Mouse (Mus musculus) heart, embryonic 10.5 days (tissue): ENCODE measurements around the gene Rhox2e. TPM values are rescaled to one million over a fixed set of nuclear protein-coding genes. Genes with fewer than 3 reads are reported as not detected.
"Not testable (repeated sequence)": the region's sequence is repeated elsewhere in the genome, so short reads cannot be mapped to it uniquely, and the experiment has no call there.

ENCODE experiments used
- DNase-seq: peaks from one replicate; pipeline ENCODE4 v3.0.0-alpha.2; 2017; ENCODE audit warnings: low spot score
- H3K27ac ChIP-seq: fragments of 300-500 bp; sonication (generic); 2 replicates; pipeline ENCODE4 v1.5.1; 2016; ENCODE audit warnings: mild to moderate bottlenecking
- H3K27me3 ChIP-seq: fragments of 300-500 bp; sonication (generic); 2 replicates; pipeline ENCODE4 v1.6.1; 2016; ENCODE audit warnings: mild to moderate bottlenecking; ENCODE audit not compliant: poor library complexity, insufficient read depth, severe bottlenecking
- H3K36me3 ChIP-seq: fragments of 300-500 bp; sonication (generic); 2 replicates; pipeline ENCODE4 v1.6.1; 2016; ENCODE audit warnings: mild to moderate bottlenecking, moderate library complexity
- H3K4me1 ChIP-seq: fragments of 300-500 bp; sonication (generic); 2 replicates; pipeline ENCODE4 v1.6.1; 2016; ENCODE audit warnings: mild to moderate bottlenecking
- H3K4me3 ChIP-seq: fragments of 300-500 bp; sonication (generic); 2 replicates; pipeline ENCODE4 v1.5.1; 2016; ENCODE audit warnings: mild to moderate bottlenecking, moderate library complexity
- H3K9me3 ChIP-seq: fragments of 300-500 bp; sonication (generic); 2 replicates; pipeline ENCODE4 v1.6.1; 2016; ENCODE audit warnings: mild to moderate bottlenecking, moderate library complexity
- WGBS: fragments of 180-500 bp; shearing (Covaris S2); methylation state at CpG from one replicate; pipeline ENCODE4 v1.1.7; 2016; 5-methylcytosine and 5-hydroxymethylcytosine counted together
- polyA plus RNA-seq: library from polyadenylated mRNA; unstranded; fragments of >200 nt; fragmentation: Nextera tagmentation; extraction: Ambion mirVana; gene quantifications from 2 replicates; pipeline ENCODE4 v1.2.1, GENCODE M21; 2016

Gene Rhox2e
- not detected in 2 replicates for polyA plus RNA-seq

GRCm38 (mm10) chrX:37530152-37530551 lies at the start of gene Rhox2e:
TSS of gene Rhox2e (plus strand) at chrX:37530452.
- not testable (repeated sequence) for H3K27ac ChIP-seq, H3K36me3 ChIP-seq, H3K9me3 ChIP-seq, H3K4me3 ChIP-seq, DNase-seq, H3K27me3 ChIP-seq, H3K4me1 ChIP-seq
- 96% methylated on average over 2 of the region's 8 CpGs for WGBS

- 90% methylated on average over 13 of the region's 18 CpGs for WGBS
- H3K4me1 ChIP-seq, DNase-seq: not testable (repeated sequence)
Measured at GRCm38 (mm10) chrX:37514059-37514458, 16.2 kb upstream of the Rhox2e start, which contains the start of gene Rhox4d. TSS of gene Rhox4d (plus strand) at chrX:37514359.

GRCm38 (mm10) chrX:37541719-37542118 lies 11.5 kb downstream of the Rhox2e start, which contains the start of gene Rhox3e:
TSS of gene Rhox3e (plus strand) at chrX:37542019.
- not testable (repeated sequence) for H3K9me3 ChIP-seq, H3K4me3 ChIP-seq, H3K27me3 ChIP-seq, DNase-seq, H3K4me1 ChIP-seq, H3K27ac ChIP-seq, H3K36me3 ChIP-seq
- 60% methylated on average over 1 of the region's 4 CpGs for WGBS

More at GRCm38 (mm10) chrX:37514059-37514458, 16.2 kb upstream of the Rhox2e start, which contains the start of gene Rhox4d:
- H3K4me3 ChIP-seq, H3K27me3 ChIP-seq, H3K36me3 ChIP-seq, H3K9me3 ChIP-seq, H3K27ac ChIP-seq: not testable (repeated sequence)

GRCm38 (mm10) chrX:37557112-37557511 lies 26.9 kb downstream of the Rhox2e start, which contains the start of gene Rhox4e:
TSS of gene Rhox4e (plus strand) at chrX:37557412.
- H3K36me3 ChIP-seq, H3K27me3 ChIP-seq, H3K9me3 ChIP-seq, H3K27ac ChIP-seq, H3K4me3 ChIP-seq, DNase-seq, H3K4me1 ChIP-seq: not testable (repeated sequence)
- WGBS: 84% methylated on average over 10 of the region's 18 CpGs

GRCm38 (mm10) chrX:37571105-37571504 lies 40.9 kb downstream of the Rhox2e start, which contains the start of gene Rhox2f:
TSS of gene Rhox2f (plus strand) at chrX:37571405.
- not testable (repeated sequence) for H3K36me3 ChIP-seq, H3K4me3 ChIP-seq, DNase-seq, H3K4me1 ChIP-seq, H3K27ac ChIP-seq, H3K27me3 ChIP-seq, H3K9me3 ChIP-seq
- WGBS: 87% methylated on average over 8 of the region's 8 CpGs

- H3K4me3 ChIP-seq, DNase-seq, H3K4me1 ChIP-seq, H3K9me3 ChIP-seq, H3K27me3 ChIP-seq, H3K36me3 ChIP-seq, H3K27ac ChIP-seq: not testable (repeated sequence)
- WGBS: 59% methylated on average over 2 of the region's 2 CpGs
Measured at GRCm38 (mm10) chrX:37572638-37573037, 42.4 kb downstream of the Rhox2e start.

GRCm38 (mm10) chrX:37580692-37581091 lies 50.4 kb downstream of the Rhox2e start, which contains the start of gene Rhox3f:
TSS of gene Rhox3f (plus strand) at chrX:37580992.
- H3K27me3 ChIP-seq, DNase-seq, H3K27ac ChIP-seq: not testable (repeated sequence)

More at GRCm38 (mm10) chrX:37580692-37581091, 50.4 kb downstream of the Rhox2e start, which contains the start of gene Rhox3f:
- not testable (repeated sequence) for H3K4me1 ChIP-seq, H3K36me3 ChIP-seq, H3K9me3 ChIP-seq, H3K4me3 ChIP-seq

Other genes starting within 250 kb of the Rhox2e start
- gene Rhox3a2, start 150.4 kb upstream of the Rhox2e start, polyA plus RNA-seq: not detected in 2 replicates
- 0.75 TPM in 1 of 2 replicates, not detected in the other for gene Rhox4a2, start 139.6 kb upstream of the Rhox2e start, polyA plus RNA-seq
- not detected in 2 replicates for gene Rhox2b, start 118.4 kb upstream of the Rhox2e start, polyA plus RNA-seq
- 0.42 and 0.63 TPM in 2 replicates for gene Rhox4b, start 98.0 kb upstream of the Rhox2e start, polyA plus RNA-seq
- not detected in 2 replicates for gene Rhox2c, start 76.8 kb upstream of the Rhox2e start, polyA plus RNA-seq
- gene Rhox3c, start 71.9 kb upstream of the Rhox2e start, polyA plus RNA-seq: not detected in 2 replicates
- gene Rhox4c, start 50.1 kb upstream of the Rhox2e start, polyA plus RNA-seq: not detected in 2 replicates
- gene Rhox2d, start 37.0 kb upstream of the Rhox2e start, polyA plus RNA-seq: not detected in 2 replicates
- gene Rhox4d, start 16.1 kb upstream of the Rhox2e start, polyA plus RNA-seq: 0.10 TPM in 1 of 2 replicates, not detected in the other
- gene Rhox3e, start 11.6 kb downstream of the Rhox2e start, polyA plus RNA-seq: not detected in 2 replicates
- gene Rhox4e, start 27.0 kb downstream of the Rhox2e start, polyA plus RNA-seq: 0.60 TPM in 1 of 2 replicates, not detected in the other
- not detected in 2 replicates for gene Rhox2f, start 41.0 kb downstream of the Rhox2e start, polyA plus RNA-seq
- not detected in 2 replicates for gene Rhox3f, start 50.5 kb downstream of the Rhox2e start, polyA plus RNA-seq
- gene Rhox4f, start 77.3 kb downstream of the Rhox2e start, polyA plus RNA-seq: not detected in 2 replicates
- not detected in 2 replicates for gene Rhox3g, start 98.2 kb downstream of the Rhox2e start, polyA plus RNA-seq
- not detected in 2 replicates for gene Rhox2g, start 113.0 kb downstream of the Rhox2e start, polyA plus RNA-seq
- not detected in 2 replicates for gene Rhox4g, start 120.9 kb downstream of the Rhox2e start, polyA plus RNA-seq
- not detected in 2 replicates for gene Rhox3h, start 138.3 kb downstream of the Rhox2e start, polyA plus RNA-seq
- not detected in 2 replicates for gene Rhox2h, start 142.8 kb downstream of the Rhox2e start, polyA plus RNA-seq